Mouse (Mus musculus): ENCODE results near the gene Agpat2. TPM values are rescaled to one million over a fixed set of nuclear protein-coding genes. Genes with fewer than 3 reads are reported as not detected.
A peak's percentile ranks its signal among the peaks of the same experiment; 100 is the strongest.

The Agpat2 gene
- polyA plus RNA-seq, 1 experiment from 2014 or later = 20.6 TPM

DNA sequence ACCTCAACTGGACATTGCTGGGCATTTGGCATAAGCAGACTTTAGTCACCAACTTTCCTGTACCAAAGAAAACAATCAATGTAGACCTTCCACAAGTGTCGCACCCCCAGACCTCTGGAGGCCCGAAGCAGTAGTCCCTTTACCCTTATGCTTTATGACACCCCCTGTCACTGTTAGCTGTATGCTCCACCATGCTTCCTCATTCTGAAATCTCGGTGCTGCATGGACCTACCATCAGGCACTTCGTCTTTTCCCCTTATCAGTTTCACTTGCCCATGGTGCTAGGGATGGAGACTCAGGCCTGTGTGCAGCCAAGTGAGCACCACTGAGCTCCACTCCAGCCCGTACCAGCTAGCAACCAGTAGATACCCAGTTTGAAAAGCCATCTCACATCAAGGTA lies 33.8 kb upstream of the Agpat2 start:
- Histone ChIP-seq H3K4me3 (ENCODE audit: low read depth, low read length) (0 out of 2 replicates have a peak overlapping the region, but pooled peaks have one; percentile 8), H3K4me1 (ENCODE audit: control insufficient read depth, insufficient read depth, low read length) (peaks cover 14% of the 10 kb centered on the region), H3K36me3 (ENCODE audit: control insufficient read depth, insufficient read depth, low read length) (peaks cover 24% of the 10 kb centered on the region), H3K4me2 (peak overlapping the region; percentile 82), H3K27me3 (ENCODE audit: control insufficient read depth, insufficient read depth, low read length) (no peaks in the 10 kb centered on the region), H3K27ac (ENCODE audit: low read depth, low read length) (no peak overlapping the region), H3K9me3 (replicated peaks; ENCODE audit: control insufficient read depth, low read length) (no peaks in the 10 kb centered on the region), H3K9ac (ENCODE audit: low read depth, low read length) (0 out of 2 replicates have a peak overlapping the region, but pooled peaks have one; percentile 53)
- ATAC-seq (replicated peaks; ENCODE audit: insufficient number of reproducible peaks, low FRiP score, low TSS enrichment) = no peak
- 76% methylated on average over 5 of the region's 5 CpGs for WGBS (ENCODE audit: insufficient replicate concordance)

DNA sequence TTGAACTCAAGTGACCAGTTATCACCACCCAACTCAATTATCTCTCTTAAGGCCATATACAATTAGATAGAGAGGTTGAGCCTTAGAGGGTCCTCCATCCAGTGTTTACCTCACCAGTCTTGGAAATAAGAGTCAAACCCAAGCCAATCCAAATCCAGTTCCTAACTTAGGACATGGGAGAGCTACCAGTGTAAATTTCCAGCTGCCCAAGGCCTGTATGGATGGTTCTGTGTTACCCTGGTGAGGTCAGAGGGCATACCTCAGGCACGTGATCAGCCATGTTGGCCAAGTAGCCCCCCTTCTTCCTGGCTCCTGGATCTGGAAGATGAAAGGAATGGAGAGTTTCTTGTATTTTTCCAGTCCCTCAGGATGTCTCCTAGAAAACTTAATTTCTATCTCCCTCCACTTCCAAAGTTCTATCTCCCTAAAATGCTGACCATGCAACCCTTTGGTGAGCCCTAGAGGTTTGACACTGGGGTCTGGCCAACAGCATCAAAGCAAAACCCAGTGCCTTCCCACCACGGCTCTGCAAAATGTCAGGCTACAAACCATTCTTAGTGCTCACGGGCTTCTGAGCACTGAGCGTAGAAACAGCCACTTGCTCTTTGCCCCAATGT lies 33.2 kb upstream of the Agpat2 start:
- H3K9me3 ChIP-seq (replicated peaks; ENCODE audit: control insufficient read depth, low read length) = no peaks in the 10 kb centered on the region
- no peaks in the 10 kb centered on the region for H3K27me3 ChIP-seq (ENCODE audit: control insufficient read depth, insufficient read depth, low read length)
- H3K4me1 ChIP-seq (ENCODE audit: control insufficient read depth, insufficient read depth, low read length) = peaks cover 14% of the 10 kb centered on the region
- peaks cover 24% of the 10 kb centered on the region for H3K36me3 ChIP-seq (ENCODE audit: control insufficient read depth, insufficient read depth, low read length)
- WGBS (ENCODE audit: insufficient replicate concordance) = 86% methylated on average over 4 of the region's 4 CpGs
- no peak overlapping the region for H3K4me3 ChIP-seq (ENCODE audit: low read depth, low read length)
- no peak for ATAC-seq (replicated peaks; ENCODE audit: insufficient number of reproducible peaks, low FRiP score, low TSS enrichment)
- no peak overlapping the region for H3K4me2 ChIP-seq
- H3K9ac ChIP-seq (ENCODE audit: low read depth, low read length) = 0 out of 2 replicates have a peak overlapping the region, but pooled peaks have one; percentile 53
- no peak overlapping the region for H3K27ac ChIP-seq (ENCODE audit: low read depth, low read length)

GRCm38 (mm10) chr2:26636325-26636635 lies 32.1 kb upstream of the Agpat2 start:
- no peak for ATAC-seq (replicated peaks; ENCODE audit: insufficient number of reproducible peaks, low FRiP score, low TSS enrichment)
- Histone ChIP-seq H3K9ac (ENCODE audit: low read depth, low read length) (no peak overlapping the region), H3K4me2 (no peak overlapping the region), H3K4me1 (ENCODE audit: control insufficient read depth, insufficient read depth, low read length) (peaks cover 14% of the 10 kb centered on the region), H3K9me3 (replicated peaks; ENCODE audit: control insufficient read depth, low read length) (no peaks in the 10 kb centered on the region), H3K27ac (ENCODE audit: low read depth, low read length) (no peak overlapping the region), H3K27me3 (ENCODE audit: control insufficient read depth, insufficient read depth, low read length) (no peaks in the 10 kb centered on the region), H3K4me3 (ENCODE audit: low read depth, low read length) (no peak overlapping the region), H3K36me3 (ENCODE audit: control insufficient read depth, insufficient read depth, low read length) (peaks cover 24% of the 10 kb centered on the region)
- 58% methylated on average over 2 of the region's 2 CpGs for WGBS (ENCODE audit: insufficient replicate concordance)

GRCm38 (mm10) chr2:26635489-26636324 lies 31.5 kb upstream of the Agpat2 start:
- Histone ChIP-seq H3K27ac (ENCODE audit: low read depth, low read length) (no peak overlapping the region), H3K9ac (ENCODE audit: low read depth, low read length) (no peak overlapping the region)
- ATAC-seq (replicated peaks; ENCODE audit: insufficient number of reproducible peaks, low FRiP score, low TSS enrichment) = no peak

GRCm38 (mm10) chr2:26634629-26635488 lies 30.6 kb upstream of the Agpat2 start:
- no peak overlapping the region for H3K27ac ChIP-seq (ENCODE audit: low read depth, low read length)
- no peaks in the 10 kb centered on the region for H3K9me3 ChIP-seq (replicated peaks; ENCODE audit: control insufficient read depth, low read length)
- H3K9ac ChIP-seq (ENCODE audit: low read depth, low read length) = no peak overlapping the region
- H3K27me3 ChIP-seq (ENCODE audit: control insufficient read depth, insufficient read depth, low read length) = no peaks in the 10 kb centered on the region
- peaks cover 24% of the 10 kb centered on the region for H3K36me3 ChIP-seq (ENCODE audit: control insufficient read depth, insufficient read depth, low read length)
- ATAC-seq (replicated peaks; ENCODE audit: insufficient number of reproducible peaks, low FRiP score, low TSS enrichment) = no peak
- no peak overlapping the region for H3K4me2 ChIP-seq
- WGBS (ENCODE audit: insufficient replicate concordance) = 62% methylated on average over 12 of the region's 12 CpGs
- no peak overlapping the region for H3K4me3 ChIP-seq (ENCODE audit: low read depth, low read length)
- peaks cover 14% of the 10 kb centered on the region for H3K4me1 ChIP-seq (ENCODE audit: control insufficient read depth, insufficient read depth, low read length)

More at GRCm38 (mm10) chr2:26635489-26636324, 31.5 kb upstream of the Agpat2 start:
- Histone ChIP-seq H3K4me1 (ENCODE audit: control insufficient read depth, insufficient read depth, low read length) (peaks cover 14% of the 10 kb centered on the region), H3K36me3 (ENCODE audit: control insufficient read depth, insufficient read depth, low read length) (peaks cover 24% of the 10 kb centered on the region), H3K9me3 (replicated peaks; ENCODE audit: control insufficient read depth, low read length) (no peaks in the 10 kb centered on the region), H3K4me3 (ENCODE audit: low read depth, low read length) (no peak overlapping the region), H3K4me2 (no peak overlapping the region), H3K27me3 (ENCODE audit: control insufficient read depth, insufficient read depth, low read length) (no peaks in the 10 kb centered on the region)
- 70% methylated on average over 21 of the region's 21 CpGs for WGBS (ENCODE audit: insufficient replicate concordance)

GRCm38 (mm10) chr2:26633953-26634530 lies 29.8 kb upstream of the Agpat2 start:
- Histone ChIP-seq H3K36me3 (ENCODE audit: control insufficient read depth, insufficient read depth, low read length) (peaks cover 24% of the 10 kb centered on the region), H3K4me1 (ENCODE audit: control insufficient read depth, insufficient read depth, low read length) (peaks cover 12% of the 10 kb centered on the region), H3K9me3 (replicated peaks; ENCODE audit: control insufficient read depth, low read length) (no peaks in the 10 kb centered on the region), H3K9ac (ENCODE audit: low read depth, low read length) (no peak overlapping the region), H3K4me2 (no peak overlapping the region), H3K4me3 (ENCODE audit: low read depth, low read length) (no peak overlapping the region), H3K27ac (ENCODE audit: low read depth, low read length) (no peak overlapping the region), H3K27me3 (ENCODE audit: control insufficient read depth, insufficient read depth, low read length) (no peaks in the 10 kb centered on the region)
- ATAC-seq (replicated peaks; ENCODE audit: insufficient number of reproducible peaks, low FRiP score, low TSS enrichment) = no peak
- 66% methylated on average over 4 of the region's 4 CpGs for WGBS (ENCODE audit: insufficient replicate concordance)

- no peak for ATAC-seq (replicated peaks; ENCODE audit: insufficient number of reproducible peaks, low FRiP score, low TSS enrichment)
- peaks cover 10% of the 10 kb centered on the region; the same call in 1 of the 2 replicates for H3K4me1 ChIP-seq (ENCODE audit: control insufficient read depth, insufficient read depth, low read length)
- H3K36me3 ChIP-seq (ENCODE audit: control insufficient read depth, insufficient read depth, low read length) = peaks cover 20% of the 10 kb centered on the region
- no peak overlapping the region for H3K4me3 ChIP-seq (ENCODE audit: low read depth, low read length)
- H3K27me3 ChIP-seq (ENCODE audit: control insufficient read depth, insufficient read depth, low read length) = no peaks in the 10 kb centered on the region
- no peak overlapping the region for H3K27ac ChIP-seq (ENCODE audit: low read depth, low read length)
- no peak overlapping the region for H3K9ac ChIP-seq (ENCODE audit: low read depth, low read length)
- H3K9me3 ChIP-seq (replicated peaks; ENCODE audit: control insufficient read depth, low read length) = no peaks in the 10 kb centered on the region
- H3K4me2 ChIP-seq = no peak overlapping the region
- WGBS (ENCODE audit: insufficient replicate concordance) = 83% methylated on average over 16 of the region's 16 CpGs
These were observed 28.6 kb upstream of the Agpat2 start for GRCm38 (mm10) chr2:26632541-26633395.
